22 mouse cellular contexts compared by ENCODE assay signal in the genomic region with DNA sequence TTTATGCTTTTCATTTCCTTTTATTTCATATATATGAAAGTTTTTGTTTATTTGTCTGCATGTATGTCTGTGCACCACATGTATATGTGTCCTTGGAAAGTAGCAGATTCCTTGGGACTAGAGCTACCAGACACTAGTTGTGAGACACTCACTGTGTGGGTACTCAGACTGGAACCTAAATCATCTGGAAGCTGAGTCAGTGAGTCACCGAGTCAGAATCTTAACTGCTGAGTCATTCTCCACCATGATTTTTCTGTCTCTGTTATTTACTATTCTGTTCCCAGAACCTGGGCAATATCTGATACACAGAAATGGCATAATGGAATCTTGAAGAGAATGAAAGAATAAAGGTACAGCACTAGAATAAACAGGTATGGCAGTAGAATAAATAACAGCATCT. TPM values are rescaled to one million over a fixed set of nuclear protein-coding genes. Genes with fewer than 3 reads are reported as not detected.
A peak's percentile ranks its signal among the peaks of the same experiment; 100 is the strongest.
DNase-seq lines count a peak whose midpoint lies in the region; ATAC-seq and TF ChIP-seq lines count a peak whose summit lies in the region.
"Had no signal": no experiment of that assay in that cellular context is flagged by ENCODE, and none has a peak within 500 bp of the region (broad histone marks: within the 10 kb centered on the region; RNA-seq: fewer than 3 reads in every experiment).

No protein-coding gene starts in this region.

- H3K27ac ChIP-seq in liver, embryonic 13.5 days: no peak overlapping the region
- no peak overlapping the region for H3K27ac ChIP-seq in liver, embryonic 12.5 days
- H3K27ac ChIP-seq: embryonic facial prominence, embryonic 15.5 days; gastrocnemius, adult 2 months; intestine, embryonic 15.5 days; stomach, embryonic 15.5 days had no signal

- TF ChIP-seq CTCF in G1E (IDR thresholded peaks at IDR 0.05; ENCODE audit: low read depth, low read length): no peak

- H3K4me2 ChIP-seq in liver, embryonic 13.5 days: no peak overlapping the region
- H3K4me2 ChIP-seq in liver, embryonic 12.5 days: no peak overlapping the region
- H3K4me2 ChIP-seq: embryonic facial prominence, embryonic 15.5 days; intestine, embryonic 15.5 days; midbrain, embryonic 11.5 days; stomach, embryonic 15.5 days had no signal

- H3K4me1 ChIP-seq in liver, embryonic 13.5 days (replicated peaks): no peaks in the 10 kb centered on the region
- no peaks in the 10 kb centered on the region for H3K4me1 ChIP-seq in liver, embryonic 12.5 days
- no peaks in the 10 kb centered on the region; the same call in 1 of the 2 replicates for H3K4me1 ChIP-seq in G1E (ENCODE audit: insufficient read depth, low read depth, low read length)
- H3K4me1 ChIP-seq: embryonic facial prominence, embryonic 15.5 days; intestine, embryonic 15.5 days; stomach, embryonic 15.5 days had no signal

- ATAC-seq in liver, embryonic 13.5 days (ENCODE audit: low read depth): peak; percentile 34; the same call in 1 of the 2 replicates
- ATAC-seq in liver, embryonic 12.5 days: no peak
- ATAC-seq in G1E (ENCODE audit: extremely low read depth, insufficient number of reproducible peaks, low FRiP score, poor library complexity, severe bottlenecking): peak; percentile 40; the same call in 1 of the 2 replicates
- ATAC-seq: CD4-positive, CD25-positive, alpha-beta regulatory T cell, adult 4 months; hindbrain, embryonic 16.5 days; intestine, embryonic 15.5 days had no signal

- no peak for DNase-seq in liver, embryonic 13.5 days
- DNase-seq in G1E (ENCODE audit: low spot score): no peak
- peak; percentile 45 for DNase-seq in brain, adult 2 months (ENCODE audit: low read depth, low spot score)
- DNase-seq in embryo, embryonic 9.5 days (ENCODE audit: extremely low spot score): no peak
- DNase-seq in layer of hippocampus, adult 9-10 months (ENCODE audit: low spot score): no peak
- DNase-seq in yolk sac, embryonic 10.5 days (ENCODE audit: low spot score): no peak
- DNase-seq: cerebellum, adult 8-10 months; cerebellum, postnatal 36 days; gastrocnemius, adult 2 months; kidney, adult 8-10 months; kidney, postnatal 14 days; layer of hippocampus, postnatal 36 days; lung, adult 2 months; lung, postnatal 14 days; thymus, postnatal 25 days had no signal

- no peak overlapping the region for H3K4me3 ChIP-seq in liver, embryonic 13.5 days (replicated peaks)
- H3K4me3 ChIP-seq in liver, embryonic 12.5 days: no peak overlapping the region
- no peak overlapping the region for H3K4me3 ChIP-seq in G1E (ENCODE audit: low read depth, low read length)
- H3K4me3 ChIP-seq: embryonic facial prominence, embryonic 15.5 days; gastrocnemius, adult 2 months; intestine, embryonic 15.5 days; stomach, embryonic 15.5 days had no signal

- whole genome bisulfite sequencing in liver, embryonic 13.5 days (ENCODE audit: insufficient replicate concordance): 23% methylated on average over 1 of the region's 1 CpGs
- 25% methylated on average over 1 of the region's 1 CpGs for WGBS in liver, embryonic 12.5 days (ENCODE audit: insufficient replicate concordance)

- no peak overlapping the region for H3K9ac ChIP-seq in liver, embryonic 13.5 days
- no peak overlapping the region for H3K9ac ChIP-seq in liver, embryonic 12.5 days
- H3K9ac ChIP-seq: embryonic facial prominence, embryonic 15.5 days; intestine, embryonic 15.5 days; stomach, embryonic 15.5 days had no signal

- H3K36me3 ChIP-seq in liver, embryonic 13.5 days: peaks cover 13% of the 10 kb centered on the region
- peaks cover 12% of the 10 kb centered on the region for H3K36me3 ChIP-seq in liver, embryonic 12.5 days
- peaks cover 12% of the 10 kb centered on the region for H3K36me3 ChIP-seq in G1E (replicated peaks)

- H3K27me3 ChIP-seq in liver, embryonic 13.5 days: no peaks in the 10 kb centered on the region
- no peaks in the 10 kb centered on the region for H3K27me3 ChIP-seq in liver, embryonic 12.5 days (replicated peaks)
- H3K27me3 ChIP-seq in G1E (ENCODE audit: insufficient read depth, low read length): peaks cover 4% of the 10 kb centered on the region; the same call in 1 of the 2 replicates
- H3K27me3 ChIP-seq: embryonic facial prominence, embryonic 15.5 days; intestine, embryonic 15.5 days; stomach, embryonic 15.5 days had no signal

- no peaks in the 10 kb centered on the region for H3K9me3 ChIP-seq in liver, embryonic 13.5 days (replicated peaks)
- H3K9me3 ChIP-seq in liver, embryonic 12.5 days (replicated peaks): no peaks in the 10 kb centered on the region
- no peaks in the 10 kb centered on the region for H3K9me3 ChIP-seq in G1E (replicated peaks)
- H3K9me3 ChIP-seq: embryonic facial prominence, embryonic 15.5 days; intestine, embryonic 15.5 days; stomach, embryonic 15.5 days had no signal

RNA-seq across cellular contexts. Expression of a gene that starts 14.0 kb away (rescaled TPM):
- 9.2 and 11.6 TPM in 2 replicates for polyA plus RNA-seq in liver, embryonic 13.5 days (2015; fragmentation: Nextera tagmentation; extraction: Ambion mirVana)
- 10.4 and 11.1 TPM in 2 replicates for polyA plus RNA-seq in liver, embryonic 12.5 days (2016; fragmentation: Nextera tagmentation; extraction: Ambion mirVana)
- total RNA-seq in G1E (2014; fragmentation: Nextera tagmentation) (29.0 and 32.2 TPM in 2 replicates), G1E (2017) (31.7 and 34.6 TPM in 2 replicates)
- polyA plus RNA-seq in G1E (2012): 0.22 and 0.52 TPM in 2 replicates
